Mouse (Mus musculus) gastrocnemius, postnatal 10 days (tissue): ENCODE data around the gene Clec4f. TPM values are rescaled to one million over a fixed set of nuclear protein-coding genes. Genes with fewer than 3 reads are reported as not detected.
"Not testable (repeated sequence)": the region's sequence is repeated elsewhere in the genome, so short reads cannot be mapped to it uniquely, and the experiment has no call there.

Source experiments
- DNase-seq: peaks from one replicate; pipeline ENCODE4 v3.0.0; 2021; ENCODE audit warnings: mixed read lengths
- total RNA-seq, 2 experiments: library from RNA; stranded (reverse); gene quantifications; 2 replicates each; pipeline ENCODE4 v1.2.3; 2021

The Clec4f gene
- total RNA-seq, 2 experiments from 2014 or later: 0.32 TPM; not detected in 1

- not testable (repeated sequence) for DNase-seq
Measured at GRCm38 (mm10) chr6:83634106-83634505, 21.9 kb downstream of the Clec4f start.

- DNase-seq: no peak
Measured at GRCm38 (mm10) chr6:83631815-83632214, 24.2 kb downstream of the Clec4f start.

- DNase-seq: no peak
Measured at GRCm38 (mm10) chr6:83626781-83627180, 29.2 kb downstream of the Clec4f start.

- DNase-seq: no peak
Measured at GRCm38 (mm10) chr6:83619955-83620354, 36.0 kb downstream of the Clec4f start.

- no peak for DNase-seq
Measured at GRCm38 (mm10) chr6:83617581-83618335, 38.2 kb downstream of the Clec4f start.

GRCm38 (mm10) chr6:83616512-83616911 lies 39.5 kb downstream of the Clec4f start:
- DNase-seq: peak; percentile 79

GRCm38 (mm10) chr6:83614469-83614868 lies 41.5 kb downstream of the Clec4f start:
- no peak for DNase-seq

- DNase-seq: no peak
Measured at GRCm38 (mm10) chr6:83612976-83613375, 43.0 kb downstream of the Clec4f start.

GRCm38 (mm10) chr6:83599636-83600174 lies 56.3 kb downstream of the Clec4f start:
- DNase-seq: no peak

- no peak for DNase-seq
Measured at GRCm38 (mm10) chr6:83599060-83599550, 56.9 kb downstream of the Clec4f start.

- peak; percentile 48 for DNase-seq
Measured at GRCm38 (mm10) chr6:83598646-83599045, 57.3 kb downstream of the Clec4f start.

- no peak for DNase-seq
Measured at GRCm38 (mm10) chr6:83597988-83598387, 58.0 kb downstream of the Clec4f start.

- no peak for DNase-seq
Measured at GRCm38 (mm10) chr6:83595035-83595434, 61.0 kb downstream of the Clec4f start.

Other genes with a start within 250 kb of the Clec4f start
- 10 to 100 TPM; 41.5 to 47.0 TPM for gene Tet3, start 197.1 kb downstream of the Clec4f start, total RNA-seq
- gene Dguok, start 149.2 kb downstream of the Clec4f start, total RNA-seq: 10 to 100 TPM; 22.3 to 29.4 TPM
- 1 to 10 TPM; 3.6 to 5.3 TPM for gene Actg2, start 119.9 kb downstream of the Clec4f start, total RNA-seq
- gene Stambp, start 83.5 kb downstream of the Clec4f start, total RNA-seq: 10 to 100 TPM in 1 of 2 experiments, 1 to 10 TPM in 1; 9.8 to 10.7 TPM
- gene Cd207, start 21.7 kb upstream of the Clec4f start, total RNA-seq: not detected
- gene Vax2, start 55.1 kb upstream of the Clec4f start, total RNA-seq: not detected
- not detected for gene Atp6v1b1, start 86.8 kb upstream of the Clec4f start, total RNA-seq
- not detected for gene Ankrd53, start 106.5 kb upstream of the Clec4f start, total RNA-seq
- 10 to 100 TPM; 44.6 to 49.5 TPM for gene Tex261, start 119.6 kb upstream of the Clec4f start, total RNA-seq
- 10 to 100 TPM; 11.3 to 16.4 TPM for gene Nagk, start 138.8 kb upstream of the Clec4f start, total RNA-seq
- 10 to 100 TPM; 30.5 to 36.5 TPM for gene Paip2b, start 175.6 kb upstream of the Clec4f start, total RNA-seq
- 10 to 100 TPM; 40.3 to 62.3 TPM for gene Zfp638, start 210.9 kb upstream of the Clec4f start, total RNA-seq